Mouse (Mus musculus): ENCODE results near the gene Polr2m.

The Polr2m gene

DNA sequence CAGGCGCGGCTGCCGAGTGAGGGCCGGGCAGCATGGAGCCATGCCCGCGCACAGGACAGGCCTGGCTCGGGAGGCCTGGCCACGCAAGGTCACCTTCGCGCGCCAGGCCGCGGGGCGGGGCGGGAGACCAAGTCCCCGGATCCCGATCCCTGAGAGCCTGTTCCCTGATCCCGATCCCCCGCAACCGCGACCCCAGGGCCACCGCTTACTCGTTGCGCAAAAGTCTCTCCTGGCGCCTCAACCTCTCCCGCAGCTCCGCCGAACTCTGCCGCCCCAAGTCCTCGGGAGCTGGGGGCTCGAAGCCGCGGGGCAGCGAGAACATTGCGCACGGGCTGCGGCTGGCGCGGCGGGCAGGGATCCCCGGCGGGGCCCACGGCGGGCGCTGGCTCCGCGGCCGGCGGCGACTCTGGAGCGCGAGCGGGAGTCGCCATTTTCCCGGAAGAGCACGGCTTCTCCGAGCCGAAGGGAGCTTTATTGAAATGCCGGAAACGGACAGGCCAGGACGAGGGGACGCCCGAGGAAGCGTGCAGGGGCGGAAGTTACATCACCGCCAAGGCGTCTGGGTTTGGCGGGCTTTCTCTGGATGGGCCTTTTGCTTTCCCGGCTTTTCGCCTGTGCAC, at the start of gene Polr2m:
Polr2m (minus strand) TSS at position 461 of the 620 bp plus-strand sequence.
- under 1% methylated on average over 70 of the region's 70 CpGs for WGBS

DNA sequence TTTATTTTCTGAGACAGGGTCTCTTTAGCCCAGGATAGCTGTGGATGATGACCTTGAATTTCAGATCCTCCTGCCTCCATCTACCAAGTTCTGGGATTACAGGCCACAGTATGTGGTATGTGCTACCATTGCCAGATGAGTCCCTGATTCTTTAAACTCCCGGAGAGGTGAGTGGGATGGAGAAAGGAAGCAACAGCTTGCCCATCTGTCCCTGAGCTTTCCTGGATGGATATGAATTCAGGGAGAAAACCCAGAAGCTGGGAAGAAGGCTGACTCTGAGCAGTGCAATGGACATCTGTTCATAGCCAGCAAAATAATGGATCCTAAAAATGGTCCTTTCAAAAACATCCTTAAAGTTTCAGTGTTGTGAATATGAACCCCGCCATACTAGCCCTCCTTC, 49.3 kb upstream of the Polr2m start:
- WGBS = 55% methylated on average over 2 of the region's 2 CpGs

GRCm38 (mm10) chr9:71529960-71530359, 44.2 kb upstream of the Polr2m start:
- WGBS = 70% methylated on average over 2 of the region's 2 CpGs

DNA sequence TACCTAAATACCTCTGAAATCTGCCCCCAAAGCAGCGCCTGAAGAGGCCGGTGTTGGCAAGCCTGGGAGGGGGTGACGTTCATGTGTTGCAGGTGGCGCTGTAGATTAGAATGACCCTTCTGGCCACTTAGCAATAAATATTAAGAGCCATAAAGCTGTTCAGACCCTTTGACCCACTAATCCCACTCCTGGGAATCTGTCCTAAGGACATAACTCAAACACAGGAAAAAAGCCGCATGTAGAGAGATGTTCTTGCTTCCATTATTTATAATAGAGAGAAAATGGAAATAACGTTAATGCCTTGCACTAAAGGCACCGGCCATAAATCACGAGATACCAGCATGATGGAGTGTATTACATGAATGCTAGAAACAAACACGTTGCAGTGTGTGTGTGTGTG, 41.7 kb upstream of the Polr2m start:
- 88% methylated on average over 9 of the region's 9 CpGs for whole genome bisulfite sequencing

DNA sequence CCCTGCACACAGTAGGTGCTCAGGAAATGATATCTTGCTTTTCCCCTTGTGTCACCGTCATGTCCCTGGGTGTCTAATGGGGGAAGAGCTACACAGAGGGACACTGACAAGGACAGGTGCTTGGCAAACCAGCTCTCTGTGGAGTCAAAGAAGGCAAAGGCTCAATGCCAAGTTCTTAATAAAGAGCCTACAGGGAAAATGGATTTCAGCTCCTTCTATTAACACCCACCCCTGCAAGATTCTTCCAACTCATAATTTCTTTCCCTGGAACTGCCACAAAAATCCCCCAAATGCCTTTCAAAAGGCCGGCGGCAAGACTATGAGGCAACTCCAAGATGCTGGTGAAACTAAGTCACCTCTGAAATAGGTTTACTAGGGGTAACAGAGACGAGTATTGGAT, 38.2 kb upstream of the Polr2m start:
- WGBS = 88% methylated on average over 4 of the region's 4 CpGs

DNA sequence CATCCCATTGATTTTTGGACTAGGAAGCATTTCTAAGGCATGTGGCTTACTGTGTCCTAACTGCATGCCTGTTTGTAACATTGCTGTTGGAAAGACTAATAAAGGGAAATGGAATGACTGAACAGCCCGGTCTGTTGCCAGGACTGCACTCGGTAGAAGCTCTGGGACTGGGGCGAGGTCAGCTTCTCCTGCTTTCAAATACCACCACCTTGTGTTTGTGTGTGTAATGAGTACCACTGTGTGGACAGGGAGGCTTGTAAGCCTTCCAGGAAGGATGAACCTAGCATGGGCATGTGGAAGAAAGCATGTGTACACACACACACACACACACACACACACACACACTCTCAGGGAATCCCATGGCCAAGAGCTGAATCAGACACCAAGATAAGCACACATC, 34.1 kb upstream of the Polr2m start:
- WGBS = 76% methylated on average over 3 of the region's 3 CpGs

GRCm38 (mm10) chr9:71517487-71517886, 31.8 kb upstream of the Polr2m start:
- WGBS = 89% methylated on average over 4 of the region's 4 CpGs

DNA sequence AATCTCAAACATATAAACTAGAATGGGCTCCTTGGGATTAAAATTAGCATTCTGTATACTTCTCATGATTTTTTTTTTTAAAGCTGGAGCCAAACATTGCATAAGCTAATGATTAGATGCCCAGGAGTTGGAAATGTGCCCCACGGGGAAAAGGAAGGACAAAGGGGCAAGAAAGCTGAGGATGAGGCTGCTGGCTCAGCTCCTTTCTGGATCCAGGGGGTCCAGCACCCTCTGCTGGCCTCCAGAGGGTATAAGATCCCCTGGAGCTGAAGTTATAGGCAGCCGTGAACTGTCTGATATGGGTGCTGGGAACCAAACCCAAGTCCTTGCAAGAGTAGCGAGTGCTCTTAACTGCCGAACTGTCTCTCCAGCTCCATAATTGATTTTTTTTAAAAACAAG, 30.1 kb upstream of the Polr2m start:
- 88% methylated on average over 4 of the region's 4 CpGs for WGBS

DNA sequence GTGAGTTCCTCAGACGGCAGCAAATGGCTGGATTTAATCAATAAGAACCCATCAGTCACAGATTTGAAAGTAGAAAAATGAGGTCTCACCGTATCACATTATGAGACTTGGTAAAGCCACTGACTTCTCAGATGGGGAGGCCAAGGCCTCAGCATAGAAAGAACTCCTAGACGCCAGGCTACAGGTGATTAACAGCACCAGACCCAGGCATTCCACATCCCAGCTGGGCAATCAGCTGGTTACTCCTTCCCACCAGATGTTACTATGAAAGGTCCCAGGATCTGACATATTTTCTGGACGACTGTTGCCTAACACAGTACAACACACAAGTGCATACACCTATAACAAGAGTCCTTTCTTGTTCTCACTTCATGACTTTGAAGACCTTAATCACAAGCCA, 27.8 kb upstream of the Polr2m start:
- 94% methylated on average over 4 of the region's 4 CpGs for WGBS

DNA sequence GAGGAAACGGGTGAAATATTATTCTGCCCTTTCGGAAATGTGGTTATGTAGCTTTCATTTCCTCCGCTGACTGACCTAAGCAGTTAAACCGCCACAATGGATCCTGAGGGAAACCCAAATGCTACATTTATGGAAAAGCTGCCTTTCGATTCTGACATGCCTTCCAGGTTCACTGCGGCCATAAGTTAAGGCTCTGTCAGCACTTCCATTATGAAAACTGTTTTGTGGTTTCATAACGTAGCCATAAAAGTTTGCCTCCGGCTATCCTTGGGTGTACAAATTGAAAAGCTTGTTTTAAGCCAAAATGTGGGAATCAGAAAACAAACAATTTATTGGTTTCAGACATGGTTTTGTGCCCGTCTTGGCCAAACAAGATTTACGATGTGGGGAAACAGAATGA, 27.2 kb upstream of the Polr2m start:
- WGBS = 94% methylated on average over 10 of the region's 10 CpGs

DNA sequence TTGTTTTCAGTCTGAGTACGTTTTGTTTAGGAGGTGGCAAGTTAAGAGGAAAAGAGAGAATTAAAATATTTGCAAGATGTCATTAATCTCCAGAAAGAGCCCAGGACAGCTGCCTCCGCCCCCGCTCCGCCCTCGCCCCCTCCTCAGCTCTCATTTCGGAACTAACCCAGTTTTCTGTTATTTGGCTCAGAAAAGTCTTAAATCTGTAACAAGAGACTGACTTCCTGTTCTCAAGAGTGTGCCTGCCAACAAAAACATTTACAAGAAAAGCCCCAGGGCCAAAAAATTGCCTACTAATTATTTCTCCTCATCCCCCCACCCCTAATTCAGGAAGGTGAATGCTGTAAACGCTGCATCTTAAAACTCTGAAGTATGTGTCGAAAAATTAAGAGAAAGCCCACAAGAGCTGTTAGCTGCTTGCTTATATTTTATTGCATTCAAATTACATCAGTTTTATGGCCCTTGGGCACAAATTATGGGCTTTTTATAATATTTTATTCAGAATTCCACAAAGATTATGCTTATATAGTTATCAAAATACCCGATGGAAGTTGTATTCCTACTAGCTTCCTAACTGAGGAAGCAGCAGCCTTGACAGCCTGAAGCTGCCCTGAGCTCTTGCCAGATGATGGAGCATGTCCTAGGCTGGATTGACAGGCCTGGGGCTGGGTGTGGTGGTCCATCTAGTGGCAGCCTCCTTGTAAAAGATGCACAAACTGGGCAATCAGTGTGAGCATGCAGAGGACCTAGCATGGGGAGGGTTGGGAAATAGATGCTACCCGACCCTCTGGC, 12.9 kb upstream of the Polr2m start:
- 49% methylated on average over 10 of the region's 10 CpGs for WGBS

GRCm38 (mm10) chr9:71496637-71497036, 10.9 kb upstream of the Polr2m start:
- WGBS = 67% methylated on average over 2 of the region's 2 CpGs

DNA sequence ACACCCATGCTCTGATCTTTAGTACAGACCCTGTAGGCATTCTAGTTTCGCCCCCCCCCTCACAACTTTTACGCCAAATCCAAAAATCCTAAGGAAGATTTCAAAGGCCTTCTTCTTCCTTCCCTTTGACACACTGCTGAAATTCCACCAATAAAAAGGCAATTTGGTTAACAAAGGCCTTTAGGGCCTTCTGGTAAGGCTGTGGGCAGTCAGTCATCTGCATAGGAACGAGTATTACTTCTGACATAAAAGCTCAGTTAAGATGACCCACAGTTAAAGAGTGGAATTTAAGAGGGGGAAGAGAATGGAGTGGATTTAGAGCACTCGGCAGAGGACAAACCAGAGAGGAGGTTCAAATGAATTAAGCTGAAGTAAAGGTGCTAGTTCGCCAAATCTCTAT, 8.0 kb upstream of the Polr2m start:
- WGBS = 82% methylated on average over 5 of the region's 5 CpGs

DNA sequence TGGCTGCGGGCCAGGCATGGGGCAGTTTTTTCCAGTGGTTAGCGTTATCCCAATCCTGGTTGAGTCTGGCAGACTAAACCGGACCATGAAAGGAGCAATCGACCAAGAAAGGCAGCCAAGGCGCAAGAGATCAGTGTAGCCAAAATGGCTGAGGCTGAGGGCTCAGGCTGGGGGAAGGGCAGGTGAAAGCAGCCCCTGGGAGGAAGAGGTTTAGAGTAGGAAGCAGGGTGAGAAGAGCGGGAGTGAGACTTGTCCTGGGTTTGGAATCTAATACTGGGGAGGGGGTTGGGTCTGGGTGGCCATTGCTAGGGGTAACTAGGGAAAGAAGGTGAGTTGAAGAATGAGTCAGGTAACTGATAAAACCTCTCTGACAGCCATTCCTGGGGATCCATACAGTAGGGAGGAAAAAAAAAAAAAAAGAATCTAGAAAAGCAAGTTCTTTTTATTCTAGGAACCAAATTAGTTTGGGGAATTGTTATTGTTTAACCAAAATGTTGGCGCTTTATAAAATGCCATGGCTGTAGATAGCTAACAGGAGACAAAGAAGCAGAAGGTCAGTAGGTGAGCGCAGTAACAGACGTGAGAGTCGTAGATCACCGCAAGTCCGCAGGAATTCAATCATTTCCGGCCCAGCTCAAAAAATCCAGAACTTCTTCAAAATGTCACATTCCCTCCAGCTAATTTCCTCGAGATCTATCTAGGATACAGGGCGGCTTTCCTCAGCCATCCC, 6.7 kb upstream of the Polr2m start:
- WGBS = 88% methylated on average over 15 of the region's 15 CpGs

DNA sequence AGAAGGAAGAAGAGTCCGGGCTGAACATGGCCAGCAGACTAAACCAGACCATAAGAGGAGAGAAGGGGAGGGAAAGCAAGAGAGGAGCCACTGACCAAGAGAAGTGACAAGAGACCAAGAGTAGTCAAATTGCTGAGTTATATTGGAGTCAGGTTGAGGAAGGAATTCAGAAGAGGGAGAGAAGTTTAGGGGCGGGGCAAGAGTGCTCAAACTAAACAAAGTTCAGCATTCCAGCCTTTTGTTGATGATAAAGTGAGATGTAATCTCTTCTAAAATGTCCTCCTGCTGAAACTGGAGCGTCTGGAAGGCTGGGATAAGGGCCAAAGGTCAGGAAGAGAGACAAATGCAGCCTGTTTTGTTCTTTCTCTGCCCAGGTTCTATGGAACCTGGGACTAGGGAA, 4.3 kb upstream of the Polr2m start:
- 79% methylated on average over 3 of the region's 3 CpGs for WGBS

- WGBS = 39% methylated on average over 7 of the region's 7 CpGs
Measured at GRCm38 (mm10) chr9:71486127-71486526, 392 bp upstream of the Polr2m start.

DNA sequence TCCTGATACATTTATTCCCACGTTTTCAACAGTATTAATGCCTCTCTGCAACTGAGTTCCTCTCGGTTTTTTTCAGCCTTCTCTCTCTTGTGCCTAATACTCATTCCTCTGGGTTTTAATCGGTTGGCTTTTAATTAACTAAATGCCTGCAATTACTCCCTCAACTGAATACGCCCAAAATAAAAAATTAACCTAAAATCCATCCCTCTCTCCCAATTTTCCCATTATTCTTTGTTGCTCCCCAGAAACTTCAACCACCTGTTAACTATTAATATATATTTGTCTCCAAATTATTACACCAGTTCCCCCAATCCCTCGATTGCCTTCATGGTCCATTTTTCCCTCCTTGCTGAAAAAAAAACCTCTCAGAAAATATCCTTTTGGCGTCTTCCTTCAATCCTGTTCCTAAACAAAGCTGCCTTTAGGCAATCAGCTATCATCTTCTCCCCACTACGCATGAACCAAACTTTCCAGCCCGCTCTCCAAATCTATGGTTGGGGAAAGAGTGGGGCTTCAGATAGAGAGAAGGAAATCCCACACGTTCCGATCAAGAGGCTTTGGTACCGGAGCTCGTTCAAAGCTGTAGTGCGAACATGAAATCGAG, 762 bp downstream of the Polr2m start:
- WGBS = under 1% methylated on average over 14 of the region's 14 CpGs

DNA sequence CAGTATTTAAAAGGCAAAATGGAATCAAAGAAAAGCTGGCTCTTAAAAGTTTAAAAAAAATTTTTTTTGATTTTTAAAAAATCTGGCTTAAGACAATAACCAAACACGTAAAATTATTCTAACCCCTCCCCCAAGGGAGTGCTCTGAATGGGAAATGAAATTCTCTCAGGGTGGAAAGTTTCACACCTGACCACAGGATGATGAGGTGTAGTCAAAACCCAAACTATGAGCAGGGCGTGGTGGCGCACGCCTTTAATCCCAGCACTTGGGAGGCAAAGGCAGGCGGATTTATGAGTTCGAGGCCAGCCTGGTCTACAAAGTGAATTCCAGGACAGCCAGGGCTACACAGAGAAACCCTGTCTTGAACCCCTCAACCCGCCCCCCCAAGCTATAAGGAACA, 1.9 kb downstream of the Polr2m start:
- WGBS = 86% methylated on average over 7 of the region's 7 CpGs

GRCm38 (mm10) chr9:71480305-71480704, 5.4 kb downstream of the Polr2m start:
- WGBS = 84% methylated on average over 2 of the region's 2 CpGs

- WGBS = 83% methylated on average over 9 of the region's 9 CpGs
Measured at GRCm38 (mm10) chr9:71479413-71479812, 6.3 kb downstream of the Polr2m start.

- WGBS = 96% methylated on average over 7 of the region's 7 CpGs
Measured at GRCm38 (mm10) chr9:71478596-71478995, 7.1 kb downstream of the Polr2m start.

DNA sequence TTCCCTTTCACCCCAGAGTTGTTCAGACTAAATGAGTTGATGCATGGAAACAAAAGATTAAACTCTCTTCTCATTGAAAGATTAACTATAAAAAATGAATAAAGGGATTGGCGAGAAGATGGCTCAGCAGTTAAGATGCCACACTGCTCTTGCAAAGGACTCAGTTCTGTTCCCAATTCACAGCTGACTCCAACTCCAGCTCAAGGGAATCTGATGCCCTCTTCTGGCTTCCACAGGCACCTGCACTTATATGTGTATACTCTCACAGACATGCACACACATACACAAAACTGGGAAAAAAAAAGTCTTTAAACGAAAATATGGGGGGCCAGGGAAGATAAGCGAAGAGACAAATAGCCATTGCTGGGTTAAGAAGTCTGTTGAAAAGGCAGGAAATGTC, 9.1 kb downstream of the Polr2m start:
- 96% methylated on average over 3 of the region's 3 CpGs for WGBS
